ENCODE assay signal across 28 mouse cellular contexts in genomic region chr3:68372925-68373324, GRCm38 (mm10).
DNase-seq lines count a peak whose midpoint lies in the region; ATAC-seq and TF ChIP-seq lines count a peak whose summit lies in the region.
"Had no signal": no experiment of that assay in that cellular context is flagged by ENCODE, and none has a peak within 500 bp of the region (broad histone marks: within the 10 kb centered on the region; RNA-seq: fewer than 3 reads in every experiment).

No protein-coding gene starts in this region.

- no peak for TF ChIP-seq POLR2A in brain, embryonic 14.5 days (IDR thresholded peaks at IDR 0.05; ENCODE audit: borderline replicate concordance, extremely low read depth, insufficient read depth, insufficient read length, poor library complexity, severe bottlenecking)

- H3K4me1 ChIP-seq in lung, embryonic 14.5 days (ENCODE audit: insufficient read depth): no peaks in the 10 kb centered on the region
- H3K4me1 ChIP-seq in lung, postnatal 0 days (ENCODE audit: insufficient read depth, low read depth, low read length): no peaks in the 10 kb centered on the region
- H3K4me1 ChIP-seq: embryonic facial prominence, embryonic 12.5 days; embryonic facial prominence, embryonic 15.5 days; forebrain, embryonic 12.5 days; heart, embryonic 12.5 days; heart, embryonic 15.5 days; hindbrain, embryonic 10.5 days had no signal

- H3K4me2 ChIP-seq in lung, embryonic 14.5 days: no peak overlapping the region
- no peak overlapping the region for H3K4me2 ChIP-seq in lung, postnatal 0 days (replicated peaks; ENCODE audit: low read depth, low read length)
- H3K4me2 ChIP-seq: embryonic facial prominence, embryonic 12.5 days; embryonic facial prominence, embryonic 15.5 days; forebrain, embryonic 12.5 days; forebrain, embryonic 15.5 days; heart, embryonic 12.5 days; heart, embryonic 15.5 days; hindbrain, embryonic 13.5 days had no signal

- peak; percentile 14 for DNase-seq in gastrocnemius, postnatal 14 days
- DNase-seq in gastrocnemius, adult 2 months: no peak
- peak; percentile 86 for DNase-seq in lung, embryonic 14.5 days
- no peak for DNase-seq in lung, postnatal 36 days
- peak; percentile 18 for DNase-seq in lung, postnatal 0 days (ENCODE audit: low spot score)
- no peak for DNase-seq in lung, postnatal 4 days
- peak; percentile 29 for DNase-seq in brain, embryonic 14.5 days (ENCODE audit: low read depth)
- no peak for DNase-seq in MN1 (ENCODE audit: low spot score)
- DNase-seq: adrenal gland, adult 8-10 months; adrenal gland, postnatal 25 days; cerebellum, adult 11 months; cerebellum, adult 2 months; cerebellum, adult 9-11 months; cerebellum, postnatal 25 days; heart, adult 11 months; heart, postnatal 10 days; heart, postnatal 36 days had no signal

- intact Hi-C loops in gastrocnemius, postnatal 14 days (cut with DNase I; ENCODE audit: low total_unique reads): no loop called here
- intact Hi-C loops in gastrocnemius, adult 2 months (cut with DNase I): loop anchor here (10.0 kb wide), 1 partner anchor 112 kb away; no protein-coding TSS in a partner anchor

- no peak for TF ChIP-seq EP300 in lung, postnatal 0 days (IDR thresholded peaks at IDR 0.05)

- no peaks in the 10 kb centered on the region for H3K27me3 ChIP-seq in lung, embryonic 14.5 days (ENCODE audit: insufficient read depth, low read length)
- no peaks in the 10 kb centered on the region for H3K27me3 ChIP-seq in lung, postnatal 0 days (replicated peaks; ENCODE audit: insufficient read depth, low read length)
- H3K27me3 ChIP-seq: embryonic facial prominence, embryonic 12.5 days; embryonic facial prominence, embryonic 15.5 days; forebrain, embryonic 12.5 days; forebrain, embryonic 15.5 days; heart, embryonic 12.5 days; heart, embryonic 15.5 days; hindbrain, embryonic 13.5 days had no signal

- H3K27ac ChIP-seq in gastrocnemius, adult 2 months: no peak overlapping the region
- H3K27ac ChIP-seq in lung, embryonic 14.5 days (ENCODE audit: low read depth): no peak overlapping the region
- H3K27ac ChIP-seq in lung, postnatal 0 days (ENCODE audit: low read length): no peak overlapping the region
- H3K27ac ChIP-seq: embryonic facial prominence, embryonic 12.5 days; embryonic facial prominence, embryonic 15.5 days; forebrain, embryonic 12.5 days; forebrain, embryonic 15.5 days; heart, embryonic 15.5 days; hindbrain, embryonic 10.5 days; hindbrain, embryonic 13.5 days had no signal

- H3K9me3 ChIP-seq in lung, embryonic 14.5 days (ENCODE audit: low read depth, low read length): no peaks in the 10 kb centered on the region
- no peaks in the 10 kb centered on the region for H3K9me3 ChIP-seq in lung, postnatal 0 days (ENCODE audit: low read length)
- H3K9me3 ChIP-seq: embryonic facial prominence, embryonic 12.5 days; embryonic facial prominence, embryonic 15.5 days; forebrain, embryonic 12.5 days; forebrain, embryonic 15.5 days; heart, embryonic 12.5 days; heart, embryonic 15.5 days; hindbrain, embryonic 10.5 days; hindbrain, embryonic 13.5 days had no signal

- WGBS in lung, embryonic 14.5 days: no CpG with 5 or more reads among the region's 1 CpGs
- no CpG with 5 or more reads among the region's 1 CpGs for WGBS in lung, postnatal 0 days

- H3K36me3 ChIP-seq in lung, embryonic 14.5 days (ENCODE audit: insufficient read depth): no peaks in the 10 kb centered on the region
- no peaks in the 10 kb centered on the region for H3K36me3 ChIP-seq in lung, postnatal 0 days (ENCODE audit: insufficient read depth, low read length)
- H3K36me3 ChIP-seq: embryonic facial prominence, embryonic 12.5 days; embryonic facial prominence, embryonic 15.5 days; forebrain, embryonic 12.5 days; forebrain, embryonic 15.5 days; heart, embryonic 12.5 days; heart, embryonic 15.5 days; hindbrain, embryonic 10.5 days; hindbrain, embryonic 13.5 days had no signal

- peak; percentile 88; the same call in 1 of the 2 replicates for ATAC-seq in lung, embryonic 14.5 days (ENCODE audit: insufficient read depth)
- no peak for ATAC-seq in lung, postnatal 0 days
- ATAC-seq: activated CD4-positive, CD25-positive, alpha-beta regulatory T cell, adult 4 months; CD4-positive, CD25-positive, alpha-beta regulatory T cell, adult 4 months; forebrain, embryonic 15.5 days; hindbrain, embryonic 16.5 days had no signal

- no peak for TF ChIP-seq CTCF in gastrocnemius, adult 2 months (IDR thresholded peaks at IDR 0.05)
- TF ChIP-seq CTCF in lung, embryonic 14.5 days (IDR thresholded peaks at IDR 0.05; ENCODE audit: low read depth): no peak
- no peak for TF ChIP-seq CTCF in lung, postnatal 0 days (IDR thresholded peaks at IDR 0.05)
- TF ChIP-seq CTCF in brain, embryonic 14.5 days (IDR thresholded peaks at IDR 0.05; ENCODE audit: borderline replicate concordance, extremely low read depth, insufficient read depth, insufficient read length): no peak

- H3K4me3 ChIP-seq in gastrocnemius, adult 2 months: no peak overlapping the region
- H3K4me3 ChIP-seq in lung, embryonic 14.5 days (ENCODE audit: low read depth, low read length): no peak overlapping the region
- H3K4me3 ChIP-seq in lung, postnatal 0 days (ENCODE audit: low read depth, low read length): no peak overlapping the region
- H3K4me3 ChIP-seq: embryonic facial prominence, embryonic 12.5 days; embryonic facial prominence, embryonic 15.5 days; forebrain, embryonic 12.5 days; forebrain, embryonic 15.5 days; heart, embryonic 12.5 days; heart, embryonic 15.5 days; hindbrain, embryonic 10.5 days; hindbrain, embryonic 13.5 days had no signal

- H3K9ac ChIP-seq in lung, embryonic 14.5 days: no peak overlapping the region
- H3K9ac ChIP-seq in lung, postnatal 0 days (replicated peaks; ENCODE audit: low read depth): no peak overlapping the region
- H3K9ac ChIP-seq: embryonic facial prominence, embryonic 12.5 days; embryonic facial prominence, embryonic 15.5 days; forebrain, embryonic 12.5 days; forebrain, embryonic 15.5 days; heart, embryonic 12.5 days; heart, embryonic 15.5 days; hindbrain, embryonic 13.5 days had no signal

Comparison
In these comparisons a context has a peak if more than half of its experiments do, and no peak if none do; other contexts are left out.
1. DNase-seq: peak in gastrocnemius, postnatal 14 days (single experiment), lung, embryonic 14.5 days (single experiment), lung, postnatal 0 days (single experiment) and brain, embryonic 14.5 days (single experiment); none in gastrocnemius, adult 2 months (single experiment), lung, postnatal 36 days (single experiment), lung, postnatal 4 days (0 of 2) and MN1 (single experiment).